Mouse (Mus musculus) midbrain, embryonic 15.5 days (tissue): ENCODE measurements at regions not wholly inside any gene's neighbourhood (a gene's known extent, or its start where the extent isn't known, plus 50 kb on each side); places are given as distances from the start of the nearest gene placed in this dataset.
A peak's percentile ranks its signal among the peaks of the same experiment; 100 is the strongest.
"Not testable (repeated sequence)": the region's sequence is repeated elsewhere in the genome, so short reads cannot be mapped to it uniquely, and the experiment has no call there.

Experiments
- ATAC-seq: fragments of 200-750 bp; cut with Nextera tagmentation; replicated peaks from 2 replicates; pipeline ENCODE4 v1.8.0; 2017; ENCODE audit warnings: moderate TSS enrichment
- H3K27ac ChIP-seq: fragments of 300-500 bp; sonication (generic); 2 replicates; pipeline ENCODE4 v1.5.1; 2015; ENCODE audit warnings: mild to moderate bottlenecking, inconsistent platforms
- H3K27me3 ChIP-seq: fragments of 300-500 bp; sonication (generic); replicated peaks from 2 replicates; pipeline ENCODE4 v1.6.1; 2015; ENCODE audit warnings: inconsistent platforms
- H3K36me3 ChIP-seq: fragments of 300-500 bp; sonication (generic); replicated peaks from 2 replicates; pipeline ENCODE4 v1.6.1; 2015; ENCODE audit warnings: inconsistent platforms
- H3K4me1 ChIP-seq: fragments of 300-500 bp; sonication (generic); 2 replicates; pipeline ENCODE4 v1.6.1; 2015; ENCODE audit warnings: inconsistent platforms
- H3K4me2 ChIP-seq: fragments of 300-500 bp; sonication (generic); 2 replicates; pipeline ENCODE4 v1.6.1; 2015; ENCODE audit warnings: inconsistent platforms, mild to moderate bottlenecking, moderate library complexity
- H3K4me3 ChIP-seq: fragments of 300-500 bp; sonication (generic); 2 replicates; pipeline ENCODE4 v1.5.1; 2015; ENCODE audit warnings: mild to moderate bottlenecking, inconsistent platforms
- H3K9ac ChIP-seq: fragments of 300-500 bp; sonication (generic); 2 replicates; pipeline ENCODE4 v1.6.1; 2015; ENCODE audit warnings: mild to moderate bottlenecking, inconsistent platforms
- H3K9me3 ChIP-seq: fragments of 300-500 bp; sonication (generic); 2 replicates; pipeline ENCODE4 v1.6.1; 2016; ENCODE audit warnings: inconsistent platforms
- WGBS: fragments of 180-500 bp; shearing (Covaris S2); methylation state at CpG from one replicate; pipeline ENCODE4 v1.1.7; 2015; ENCODE audit warnings: mixed read lengths; 5-methylcytosine and 5-hydroxymethylcytosine counted together

GRCm38 (mm10) chr14:87746011-87746410 lies 329.6 kb downstream of the Tdrd3 start:
- Histone ChIP-seq H3K9me3 (no peaks in the 10 kb centered on the region), H3K4me1 (peaks cover 3% of the 10 kb centered on the region; the same call in 1 of the 2 replicates), H3K36me3 (no peaks in the 10 kb centered on the region), H3K27me3 (no peaks in the 10 kb centered on the region), H3K4me2 (peak overlapping the region; percentile 13; the same call in 1 of the 2 replicates), H3K9ac (no peak overlapping the region), H3K4me3 (no peak overlapping the region), H3K27ac (no peak overlapping the region)
- ATAC-seq = peak; percentile 84
- 21% methylated on average over 5 of the region's 5 CpGs for WGBS

GRCm38 (mm10) chr14:87749068-87749467 lies 332.6 kb downstream of the Tdrd3 start:
- no peaks in the 10 kb centered on the region for H3K36me3 ChIP-seq
- H3K27ac ChIP-seq = no peak overlapping the region
- ATAC-seq = peak; percentile 51; the same call in 1 of the 2 replicates
- peaks cover 3% of the 10 kb centered on the region; the same call in 1 of the 2 replicates for H3K4me1 ChIP-seq
- no peak overlapping the region for H3K4me2 ChIP-seq
- H3K4me3 ChIP-seq = no peak overlapping the region
- H3K9ac ChIP-seq = no peak overlapping the region
- no peaks in the 10 kb centered on the region for H3K9me3 ChIP-seq
- 17% methylated on average over 3 of the region's 3 CpGs for WGBS
- no peaks in the 10 kb centered on the region for H3K27me3 ChIP-seq

GRCm38 (mm10) chr14:87749762-87750161 lies 333.3 kb downstream of the Tdrd3 start:
- ATAC-seq = no peak
- H3K4me2 ChIP-seq = no peak overlapping the region

GRCm38 (mm10) chr14:87750665-87751170 lies 334.3 kb downstream of the Tdrd3 start:
- H3K27ac ChIP-seq = no peak overlapping the region
- H3K4me3 ChIP-seq = no peak overlapping the region
- H3K4me2 ChIP-seq = no peak overlapping the region
- WGBS = 88% methylated on average over 3 of the region's 3 CpGs
- H3K9ac ChIP-seq = no peak overlapping the region
- H3K27me3 ChIP-seq = no peaks in the 10 kb centered on the region
- H3K4me1 ChIP-seq = peaks cover under 1% of the 10 kb centered on the region; the same call in 1 of the 2 replicates
- no peaks in the 10 kb centered on the region for H3K9me3 ChIP-seq
- no peak for ATAC-seq
- H3K36me3 ChIP-seq = no peaks in the 10 kb centered on the region

More at GRCm38 (mm10) chr14:87749762-87750161, 333.3 kb downstream of the Tdrd3 start:
- peaks cover 3% of the 10 kb centered on the region; the same call in 1 of the 2 replicates for H3K4me1 ChIP-seq
- H3K9ac ChIP-seq = no peak overlapping the region
- H3K4me3 ChIP-seq = no peak overlapping the region
- no peaks in the 10 kb centered on the region for H3K9me3 ChIP-seq
- H3K27ac ChIP-seq = no peak overlapping the region
- H3K36me3 ChIP-seq = no peaks in the 10 kb centered on the region
- no peaks in the 10 kb centered on the region for H3K27me3 ChIP-seq

GRCm38 (mm10) chr14:87754744-87755143 lies 338.3 kb downstream of the Tdrd3 start:
- Histone ChIP-seq H3K4me2 (no peak overlapping the region), H3K9ac (no peak overlapping the region), H3K4me1 (no peaks in the 10 kb centered on the region), H3K27me3 (no peaks in the 10 kb centered on the region), H3K36me3 (no peaks in the 10 kb centered on the region), H3K27ac (no peak overlapping the region), H3K9me3 (no peaks in the 10 kb centered on the region), H3K4me3 (no peak overlapping the region)
- 42% methylated on average over 4 of the region's 4 CpGs for WGBS
- peak; percentile 83 for ATAC-seq

GRCm38 (mm10) chr14:87775332-87775890 lies 359.0 kb downstream of the Tdrd3 start:
- H3K36me3 ChIP-seq = no peaks in the 10 kb centered on the region
- no peak overlapping the region for H3K4me2 ChIP-seq
- H3K9ac ChIP-seq = no peak overlapping the region
- H3K9me3 ChIP-seq = no peaks in the 10 kb centered on the region
- no peak overlapping the region for H3K4me3 ChIP-seq
- H3K27me3 ChIP-seq = no peaks in the 10 kb centered on the region
- no peaks in the 10 kb centered on the region for H3K4me1 ChIP-seq
- H3K27ac ChIP-seq = no peak overlapping the region
- ATAC-seq = no peak

- WGBS = 81% methylated on average over 1 of the region's 1 CpGs
- H3K27me3 ChIP-seq = no peaks in the 10 kb centered on the region
- ATAC-seq = no peak
These were observed 383.4 kb downstream of the Tdrd3 start for GRCm38 (mm10) chr14:87799803-87800202.

GRCm38 (mm10) chr14:87809664-87810063 lies 393.2 kb downstream of the Tdrd3 start:
- H3K4me3 ChIP-seq, ATAC-seq, H3K9me3 ChIP-seq, H3K4me2 ChIP-seq, H3K4me1 ChIP-seq, H3K36me3 ChIP-seq, H3K27me3 ChIP-seq, H3K9ac ChIP-seq, H3K27ac ChIP-seq: not testable (repeated sequence)
- WGBS = 94% methylated on average over 15 of the region's 15 CpGs

More at GRCm38 (mm10) chr14:87799803-87800202, 383.4 kb downstream of the Tdrd3 start:
- no peaks in the 10 kb centered on the region for H3K4me1 ChIP-seq
- H3K36me3 ChIP-seq = no peaks in the 10 kb centered on the region
- H3K27ac ChIP-seq = no peak overlapping the region
- no peak overlapping the region for H3K4me3 ChIP-seq
- H3K9me3 ChIP-seq = no peaks in the 10 kb centered on the region
- H3K9ac ChIP-seq = no peak overlapping the region
- H3K4me2 ChIP-seq = no peak overlapping the region

GRCm38 (mm10) chr14:87844120-87844519 lies 427.7 kb downstream of the Tdrd3 start:
- H3K4me2 ChIP-seq = no peak overlapping the region
- 42% methylated on average over 2 of the region's 2 CpGs for WGBS
- no peaks in the 10 kb centered on the region for H3K36me3 ChIP-seq
- 0 out of 2 replicates have a peak, but pooled peaks cover 2% of the 10 kb centered on the region for H3K4me1 ChIP-seq
- no peak overlapping the region for H3K4me3 ChIP-seq
- H3K27ac ChIP-seq = no peak overlapping the region
- no peaks in the 10 kb centered on the region for H3K9me3 ChIP-seq
- H3K9ac ChIP-seq = no peak overlapping the region
- H3K27me3 ChIP-seq = no peaks in the 10 kb centered on the region
- no peak for ATAC-seq

GRCm38 (mm10) chr14:87861486-87861885 lies 445.0 kb downstream of the Tdrd3 start:
- 92% methylated on average over 3 of the region's 3 CpGs for WGBS
- Histone ChIP-seq H3K4me3 (no peak overlapping the region), H3K9ac (no peak overlapping the region), H3K4me1 (peaks cover 8% of the 10 kb centered on the region), H3K27me3 (no peaks in the 10 kb centered on the region), H3K4me2 (no peak overlapping the region), H3K27ac (no peak overlapping the region), H3K36me3 (no peaks in the 10 kb centered on the region), H3K9me3 (no peaks in the 10 kb centered on the region)
- no peak for ATAC-seq

- Histone ChIP-seq H3K27me3 (no peaks in the 10 kb centered on the region), H3K9ac (no peak overlapping the region), H3K4me3 (no peak overlapping the region), H3K4me2 (no peak overlapping the region), H3K4me1 (peaks cover 8% of the 10 kb centered on the region), H3K9me3 (no peaks in the 10 kb centered on the region), H3K36me3 (no peaks in the 10 kb centered on the region), H3K27ac (no peak overlapping the region)
- peak; percentile 55 for ATAC-seq
- WGBS = 86% methylated on average over 9 of the region's 9 CpGs
These were observed 448.2 kb downstream of the Tdrd3 start for GRCm38 (mm10) chr14:87864388-87865215.

GRCm38 (mm10) chr14:87865216-87866202 lies 449.1 kb downstream of the Tdrd3 start:
- H3K4me3 ChIP-seq = no peak overlapping the region
- peak; percentile 73 for ATAC-seq
- no peaks in the 10 kb centered on the region for H3K9me3 ChIP-seq
- WGBS = 21% methylated on average over 14 of the region's 14 CpGs
- peaks cover 8% of the 10 kb centered on the region for H3K4me1 ChIP-seq
- H3K27me3 ChIP-seq = no peaks in the 10 kb centered on the region
- H3K4me2 ChIP-seq = peak overlapping the region; percentile 31
- no peak overlapping the region for H3K27ac ChIP-seq
- no peaks in the 10 kb centered on the region for H3K36me3 ChIP-seq
- no peak overlapping the region for H3K9ac ChIP-seq
